Mouse (Mus musculus) thymus, postnatal 25 days (tissue): ENCODE results near the gene Tedc2.

Source experiments
- DNase-seq: peaks from one replicate; pipeline ENCODE4 v3.0.0; 2022

The Tedc2 gene

DNA sequence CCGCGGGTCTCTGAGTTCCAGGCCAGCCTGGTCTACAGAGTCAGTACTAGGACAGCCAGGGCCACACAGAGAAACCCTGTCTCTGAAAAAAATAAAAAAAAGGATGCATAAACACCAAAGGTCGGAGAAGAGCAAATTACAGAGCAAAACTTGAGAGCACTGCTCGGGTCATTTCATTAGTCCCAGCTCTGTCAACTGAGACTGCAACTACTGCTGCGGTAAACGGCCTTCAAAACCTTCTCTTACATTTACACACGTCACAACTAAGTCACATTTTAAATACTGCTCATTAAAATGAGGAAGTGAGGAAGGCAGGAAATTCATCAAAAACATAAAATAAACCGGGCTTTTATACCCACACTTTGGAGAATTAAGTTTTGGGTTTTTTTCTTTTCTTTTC lies 27.8 kb downstream of the Tedc2 start:
- DNase-seq, result no peak

DNA sequence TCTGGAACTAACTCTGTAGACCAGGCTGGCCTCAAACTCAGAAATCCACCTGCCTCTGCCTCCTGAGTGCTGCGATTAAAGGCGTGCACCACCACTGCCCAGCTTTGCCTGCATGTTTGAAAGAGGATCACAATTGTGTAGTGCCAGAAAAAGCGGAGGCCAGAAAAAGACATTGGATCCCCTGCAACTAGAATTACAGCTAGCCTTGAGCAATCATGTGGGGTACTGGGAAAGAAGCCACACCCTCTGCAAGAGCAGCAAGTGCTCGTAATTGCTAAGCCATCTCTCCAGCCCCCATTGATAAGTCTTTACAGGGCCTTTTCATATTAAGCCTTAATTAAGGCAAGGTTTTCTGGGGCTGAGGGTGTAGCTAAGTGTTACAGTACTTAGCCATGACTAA lies 29.2 kb downstream of the Tedc2 start:
- no peak for DNase-seq

DNA sequence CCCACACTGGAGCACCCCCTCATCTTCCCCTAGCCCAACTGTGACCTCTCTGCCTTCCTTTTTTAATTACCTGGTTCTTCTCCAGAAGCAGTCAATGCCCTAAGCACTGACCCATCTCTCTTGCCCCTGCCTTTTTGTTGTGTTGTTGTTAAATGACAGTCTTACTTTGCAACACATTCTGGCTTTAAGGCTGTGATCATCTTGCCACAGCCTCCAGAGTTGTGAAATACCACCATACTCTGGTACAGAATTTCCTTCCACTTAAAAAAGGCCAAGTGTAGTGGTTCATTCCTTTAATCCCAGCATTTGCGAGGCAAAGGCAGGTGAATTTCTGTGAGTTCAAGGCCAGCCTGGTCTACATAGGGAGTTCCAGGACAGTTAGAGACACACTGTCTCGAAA lies 29.7 kb downstream of the Tedc2 start:
- DNase-seq, result no peak

DNA sequence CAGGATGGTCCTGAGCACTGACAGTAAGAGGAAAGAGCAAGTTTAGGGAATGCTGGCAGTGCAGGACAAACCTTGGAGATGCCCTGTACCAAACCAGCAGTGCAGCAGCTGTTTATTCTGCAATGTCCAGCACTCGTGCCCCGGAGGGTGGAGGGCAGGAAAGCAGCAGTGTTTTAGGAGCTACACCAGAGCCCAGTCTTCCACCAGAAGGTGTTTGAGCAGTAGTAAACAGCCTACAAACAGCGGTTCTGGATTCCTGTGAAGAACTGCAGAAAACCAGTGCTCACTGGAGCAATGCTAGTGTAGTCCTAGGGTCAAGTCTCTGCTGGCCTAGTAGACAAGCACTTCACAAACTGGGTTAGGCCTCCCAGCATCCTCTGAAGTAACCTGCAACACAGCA lies 46.4 kb downstream of the Tedc2 start:
- DNase-seq, result no peak

DNA sequence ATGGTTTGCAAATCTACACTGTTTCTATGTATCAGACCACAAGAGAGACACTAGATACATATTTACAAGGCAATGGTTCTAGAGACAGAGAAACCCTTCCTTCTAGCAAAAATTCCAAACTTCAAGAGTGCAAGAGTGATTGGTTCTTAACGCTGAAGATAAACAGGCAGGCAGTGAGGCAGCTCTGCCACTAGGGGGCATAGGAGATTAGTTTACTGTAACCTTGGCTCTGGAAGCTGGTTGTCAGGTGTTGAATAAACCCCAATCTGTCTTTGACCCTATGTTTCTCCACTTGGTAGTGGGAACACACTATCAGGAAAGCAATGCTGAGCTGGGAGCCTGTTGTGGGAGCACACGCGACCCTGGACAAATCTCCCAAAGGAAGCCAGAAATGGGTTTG lies 47.2 kb downstream of the Tedc2 start:
- peak; percentile 69 for DNase-seq

DNA sequence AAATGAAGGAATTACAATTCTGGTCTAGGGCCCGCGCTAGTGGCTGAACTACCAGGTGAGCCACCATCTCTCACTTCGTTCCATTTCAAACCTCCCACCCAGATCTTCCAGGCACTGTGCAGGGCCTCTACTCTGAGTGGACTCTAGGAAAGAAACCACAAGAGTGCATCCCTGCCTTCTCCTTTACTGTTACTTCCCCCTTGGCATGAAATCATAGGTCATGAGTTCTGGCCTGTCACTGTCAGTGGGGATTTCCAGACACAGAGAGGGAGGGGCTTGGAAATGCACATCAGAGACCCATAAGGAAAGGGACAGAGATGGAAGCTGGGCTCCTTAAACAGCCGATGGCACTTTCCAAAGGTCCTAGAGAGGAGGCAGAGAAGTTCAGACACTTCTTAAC lies 48.9 kb downstream of the Tedc2 start:
- no peak for DNase-seq

DNA sequence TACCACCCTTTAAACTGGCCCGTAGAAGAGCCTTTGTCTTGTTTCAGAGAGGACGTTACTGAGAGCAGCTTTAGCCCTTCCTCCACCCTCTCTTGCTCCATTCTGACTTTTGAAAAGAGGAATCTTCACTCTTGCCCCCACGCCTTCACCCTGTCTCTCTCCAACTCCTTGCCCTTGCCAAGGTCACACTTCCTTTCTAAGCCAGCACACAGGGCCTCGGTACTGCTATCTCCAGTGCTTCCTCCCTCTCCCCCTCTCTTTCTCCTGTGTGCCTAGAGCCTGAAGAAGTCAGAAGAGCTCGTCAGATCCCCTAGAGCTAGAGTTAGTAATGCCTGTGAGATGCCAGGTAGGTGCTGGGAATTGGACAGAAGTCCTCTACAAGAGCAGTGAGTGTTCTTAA lies 49.9 kb downstream of the Tedc2 start:
- DNase-seq, result no peak

DNA sequence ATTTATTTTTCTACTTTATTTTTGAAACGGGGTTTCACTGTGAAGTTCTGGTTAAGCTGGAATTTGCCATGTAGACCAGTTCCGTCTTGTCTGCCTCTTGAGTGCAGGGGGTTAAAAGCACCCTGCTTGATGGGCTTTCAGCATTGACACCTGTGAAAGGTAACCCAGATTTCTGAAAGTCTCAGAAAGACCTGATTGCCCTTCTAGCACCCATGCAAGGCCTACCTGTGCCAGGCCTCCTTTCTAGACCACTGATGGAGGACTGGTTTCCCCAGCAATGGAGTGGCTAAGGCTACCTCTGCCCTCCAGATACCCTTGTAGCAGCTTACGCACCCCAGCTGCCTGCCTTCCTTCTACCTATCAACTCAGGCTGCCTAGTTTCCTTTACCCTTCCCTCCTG lies 50.5 kb downstream of the Tedc2 start:
- no peak for DNase-seq

DNA sequence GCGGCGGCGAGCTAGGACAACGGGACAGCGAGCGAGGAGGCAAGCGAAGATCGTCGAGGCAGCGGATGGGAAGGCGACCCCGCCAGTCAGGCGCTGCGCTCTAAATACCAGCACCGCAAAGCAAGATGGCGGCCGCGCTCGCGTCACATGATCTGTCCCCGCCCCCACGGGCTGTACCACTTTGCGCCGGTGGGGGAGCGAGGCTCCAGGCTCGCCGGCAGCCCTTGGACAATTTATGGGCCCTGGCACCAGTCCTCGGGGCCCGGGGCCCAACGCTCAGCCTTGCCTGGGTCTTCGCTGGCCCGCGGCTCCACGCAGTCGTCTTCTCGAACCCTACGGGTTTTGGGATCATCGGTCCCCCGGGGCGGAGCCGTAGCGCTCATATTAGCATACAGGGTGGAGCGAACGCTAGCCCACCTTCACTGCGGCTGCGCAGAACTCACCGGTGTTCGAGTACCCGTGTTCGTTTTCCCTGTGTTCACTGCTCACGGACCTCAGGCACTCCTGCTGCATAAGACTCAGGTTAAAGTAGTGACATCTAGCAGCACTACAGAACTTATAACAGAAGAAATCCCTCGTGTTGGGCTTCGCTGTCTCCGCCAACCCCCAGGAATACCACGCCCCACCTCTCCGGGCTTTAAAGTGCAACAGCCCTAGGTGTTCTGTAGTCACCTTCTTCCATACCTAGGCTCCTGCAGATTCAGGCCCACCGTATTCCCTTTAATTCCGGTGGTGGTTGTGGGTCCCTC lies 51.2 kb downstream of the Tedc2 start, which contains the start of gene Atp6v0c:
Gene Atp6v0c (minus strand): TSS at position 386 of the 749 bp plus-strand sequence.
- DNase-seq, result peak; percentile 95

DNA sequence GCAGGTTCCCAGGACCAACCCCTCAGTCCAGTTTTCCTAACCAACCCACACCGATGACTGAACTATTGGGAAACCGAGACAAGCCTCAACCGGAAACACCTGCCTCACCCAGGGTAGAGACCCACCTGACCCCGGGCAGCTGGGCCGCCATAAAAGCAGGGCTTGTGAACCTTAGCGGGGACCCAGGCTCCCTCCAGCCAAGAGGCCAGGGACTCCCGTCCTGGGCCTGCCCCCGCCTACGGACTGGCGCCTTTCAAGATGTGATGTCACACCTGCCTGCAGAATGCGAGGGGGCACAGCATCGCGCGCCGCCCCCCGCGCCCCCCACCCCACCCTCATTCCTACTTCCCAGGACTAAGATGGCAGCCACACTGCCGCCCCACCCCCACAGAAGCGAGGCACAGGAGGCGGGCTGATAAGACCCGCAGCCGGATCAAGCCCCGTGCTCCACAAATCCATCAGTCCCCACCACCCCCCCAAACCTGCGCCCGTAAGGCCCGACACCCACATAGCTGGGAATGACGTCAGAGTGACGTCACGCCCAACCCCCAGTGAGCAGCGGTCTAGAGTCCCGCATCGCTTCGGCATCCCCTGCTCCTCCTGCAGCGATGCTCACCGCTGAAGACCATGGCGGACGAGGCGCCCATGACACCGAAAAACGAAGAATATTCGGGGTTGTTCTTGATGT lies 51.9 kb downstream of the Tedc2 start:
- peak; percentile 73 for DNase-seq

DNA sequence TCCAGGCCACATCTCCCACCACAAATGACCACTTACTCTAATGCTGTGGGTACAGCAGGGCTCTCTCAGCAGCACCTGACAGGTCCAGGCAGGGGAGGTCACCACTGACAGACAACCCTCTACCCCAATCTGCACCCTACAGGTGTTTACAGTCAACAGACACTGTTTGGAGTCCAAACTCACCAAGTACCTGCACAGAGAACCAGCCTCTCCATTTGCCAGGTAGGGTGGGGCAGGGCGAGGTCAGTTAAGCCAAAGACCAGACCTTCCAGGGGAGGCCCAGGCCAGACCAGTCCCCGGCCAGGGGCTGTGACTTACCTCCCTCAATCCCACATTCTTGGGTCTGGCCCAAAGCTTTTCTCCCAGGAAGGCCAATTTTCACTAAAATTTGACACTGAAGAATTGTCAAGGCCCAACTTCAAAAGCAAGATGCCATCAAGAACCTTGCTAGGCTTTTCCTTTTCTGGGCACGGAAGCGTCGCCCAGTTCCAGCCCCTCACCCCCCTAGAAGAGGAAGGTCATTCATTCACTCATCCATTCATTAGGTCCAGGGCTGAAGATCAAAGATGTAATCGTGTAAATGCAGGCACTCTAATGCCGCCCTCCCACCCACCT lies 52.7 kb downstream of the Tedc2 start:
- no peak for DNase-seq

DNA sequence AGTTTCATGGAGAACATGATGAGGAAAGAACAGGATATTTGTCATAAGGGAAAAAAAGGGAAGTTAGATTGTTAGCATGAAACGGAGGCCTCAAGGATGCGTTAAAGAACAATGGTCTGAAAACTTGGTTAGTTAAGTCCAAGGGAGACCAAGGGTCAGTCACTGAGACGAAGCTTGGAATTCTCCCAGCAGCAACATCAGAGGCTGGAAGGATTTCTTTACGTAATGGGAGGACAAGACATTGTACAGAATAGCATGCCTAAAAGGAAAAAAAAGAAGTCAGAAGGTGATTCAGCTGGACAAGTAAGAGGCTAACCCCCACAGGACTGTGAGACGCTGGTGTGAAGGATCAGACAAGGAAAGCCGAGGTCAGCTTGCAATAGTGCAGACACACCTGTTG lies 53.5 kb downstream of the Tedc2 start:
- no peak for DNase-seq
